Mouse (Mus musculus): ENCODE data around the gene Nr1h4.

DNA sequence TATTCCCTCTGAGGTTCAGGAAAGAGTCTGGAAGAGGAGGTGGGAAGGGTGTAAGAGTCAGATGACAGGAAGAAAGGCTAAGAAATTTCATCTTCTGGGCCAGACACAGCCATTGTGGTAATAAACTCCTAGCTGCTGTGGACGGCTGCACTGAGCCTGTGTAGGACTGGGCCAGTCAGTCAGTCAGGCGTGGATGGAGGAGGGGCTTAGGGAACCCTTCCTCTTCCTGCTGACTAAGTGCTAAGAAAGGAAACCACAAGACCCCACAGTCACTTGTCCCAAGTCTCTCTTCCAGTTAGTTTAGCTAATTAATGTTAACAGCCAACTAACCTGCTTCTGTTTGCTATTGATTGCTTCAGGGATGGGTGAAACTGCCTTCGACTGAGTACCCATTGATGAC, 117.9 kb downstream of the Nr1h4 start:
- TF ChIP-seq CTCF (IDR thresholded peaks at IDR 0.05; ENCODE audit: control insufficient read depth, insufficient read depth, low read length) (no peak), POLR2A (IDR thresholded peaks at IDR 0.05; ENCODE audit: borderline replicate concordance, control insufficient read depth, low read depth, low read length) (no peak)
